Mouse (Mus musculus) midbrain, embryonic 12.5 days (tissue): ENCODE results near the gene Zfp626. TPM values are rescaled to one million over a fixed set of nuclear protein-coding genes. Genes with fewer than 3 reads are reported as not detected.

Source experiments
- polyA plus RNA-seq: library from polyadenylated mRNA; unstranded; fragments of >200 nt; fragmentation: Nextera tagmentation; extraction: Ambion mirVana; gene quantifications from 2 replicates; pipeline ENCODE4 v1.2.1, GENCODE M21; 2016

The Zfp626 gene
- polyA plus RNA-seq, 1 experiment from 2014 or later = 2.6 TPM

Other genes with a start within 250 kb of the Zfp626 start
- gene Akt2, start 215.6 kb upstream of the Zfp626 start, polyA plus RNA-seq = 79.6 and 90.9 TPM in 2 replicates
- 18.1 and 19.4 TPM in 2 replicates for gene Ttc9b, start 153.3 kb upstream of the Zfp626 start, polyA plus RNA-seq
- 17.9 and 18.9 TPM in 2 replicates for gene Map3k10, start 132.6 kb upstream of the Zfp626 start, polyA plus RNA-seq
- gene Zfp607b, start 117.9 kb upstream of the Zfp626 start, polyA plus RNA-seq = 9.3 and 9.9 TPM in 2 replicates
- 102 and 112 TPM in 2 replicates for gene Zfp60, start 75.8 kb upstream of the Zfp626 start, polyA plus RNA-seq
- 10.7 and 12.0 TPM in 2 replicates for gene Zfp59, start 31.4 kb downstream of the Zfp626 start, polyA plus RNA-seq
- 2.8 and 3.1 TPM in 2 replicates for gene Zfp607a, start 50.3 kb downstream of the Zfp626 start, polyA plus RNA-seq
- gene Zfp974, start 122.3 kb downstream of the Zfp626 start, polyA plus RNA-seq = 17.5 and 18.2 TPM in 2 replicates
- gene Zfp780b, start 172.0 kb downstream of the Zfp626 start, polyA plus RNA-seq = 25.7 and 27.2 TPM in 2 replicates
- gene Zfp850, start 206.9 kb downstream of the Zfp626 start, polyA plus RNA-seq = 6.7 and 7.2 TPM in 2 replicates
- 355 TPM in 2 replicates for gene Psmc4, start 242.9 kb downstream of the Zfp626 start, polyA plus RNA-seq